8 mouse cellular contexts compared by ENCODE assay signal in the genomic region with DNA sequence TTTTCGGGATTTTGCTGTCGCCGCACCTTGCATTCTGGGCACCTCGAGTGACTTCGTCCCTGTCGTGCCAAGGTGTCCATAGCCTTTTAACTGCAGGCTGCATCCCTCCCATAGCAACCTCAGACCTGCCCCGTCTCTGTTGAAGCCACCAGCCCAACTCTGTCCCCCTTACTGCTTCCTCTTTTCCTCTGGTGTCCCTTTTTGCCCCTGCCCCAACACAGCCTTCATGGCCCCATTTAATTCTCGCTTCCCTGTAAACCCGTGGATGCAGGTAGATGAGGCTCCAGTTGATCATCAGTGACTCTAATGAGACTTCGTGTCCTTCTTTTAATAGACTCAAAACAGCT. TPM values are rescaled to one million over a fixed set of nuclear protein-coding genes. Genes with fewer than 3 reads are reported as not detected.
DNase-seq lines count a peak whose midpoint lies in the region; ATAC-seq and TF ChIP-seq lines count a peak whose summit lies in the region.

No protein-coding gene starts in this region.

- H3K9me3 ChIP-seq in lung, embryonic 15.5 days = no peaks in the 10 kb centered on the region
- no peaks in the 10 kb centered on the region for H3K9me3 ChIP-seq in erythroblast, embryonic 14.5 days (ENCODE audit: control insufficient read depth, low read length)
- H3K9me3 ChIP-seq in limb, embryonic 15.5 days = no peaks in the 10 kb centered on the region

- DNase-seq in lung, postnatal 10 days = no peak
- no peak for DNase-seq in left cerebral cortex, postnatal 14 days (ENCODE audit: low spot score in 2 of 2)
- DNase-seq in cerebellum, postnatal 10 days = no peak

- H3K4me3 ChIP-seq in lung, embryonic 15.5 days = peak overlapping the region; percentile 93
- H3K4me3 ChIP-seq in erythroblast, embryonic 14.5 days (replicated peaks) = peak overlapping the region; percentile 73
- H3K4me3 ChIP-seq in limb, embryonic 15.5 days = peak overlapping the region; percentile 98
- H3K4me3 ChIP-seq in small intestine, adult 2 months (ENCODE audit: low read depth, low read length) = peak overlapping the region; percentile 96

- 4% methylated on average over 10 of the region's 10 CpGs for WGBS in lung, embryonic 15.5 days
- 3% methylated on average over 10 of the region's 10 CpGs for WGBS in limb, embryonic 15.5 days
- WGBS in small intestine, adult 2 months = 2% methylated on average over 10 of the region's 10 CpGs

- peak overlapping the region; percentile 100 for H3K9ac ChIP-seq in lung, embryonic 15.5 days
- H3K9ac ChIP-seq in limb, embryonic 15.5 days = peak overlapping the region; percentile 100

- no peak for ATAC-seq in lung, embryonic 15.5 days (ENCODE audit: borderline replicate concordance, extremely low read depth, low FRiP score, low TSS enrichment)
- ATAC-seq in limb, embryonic 15.5 days (ENCODE audit: insufficient number of reproducible peaks, low FRiP score, low TSS enrichment, low read depth) = no peak
- ATAC-seq in CD4-positive, CD25-positive, alpha-beta regulatory T cell, adult 4 months = no peak

- no peaks in the 10 kb centered on the region for H3K27me3 ChIP-seq in lung, embryonic 15.5 days
- no peaks in the 10 kb centered on the region for H3K27me3 ChIP-seq in erythroblast, embryonic 14.5 days (ENCODE audit: control insufficient read depth)
- no peaks in the 10 kb centered on the region for H3K27me3 ChIP-seq in limb, embryonic 15.5 days
- H3K27me3 ChIP-seq in small intestine, adult 2 months (ENCODE audit: control insufficient read depth, insufficient read depth, low read length) = no peaks in the 10 kb centered on the region

- intact Hi-C loops in left cerebral cortex, postnatal 14 days (cut with DNase I) = loop anchor here (2.0 to 5.0 kb wide), 2 partner anchors 80 to 159 kb away; a partner anchor contains a TSS

- H3K36me3 ChIP-seq in lung, embryonic 15.5 days = peaks cover 39% of the 10 kb centered on the region
- H3K36me3 ChIP-seq in erythroblast, embryonic 14.5 days (ENCODE audit: control insufficient read depth) = peaks cover 39% of the 10 kb centered on the region
- H3K36me3 ChIP-seq in limb, embryonic 15.5 days = peaks cover 36% of the 10 kb centered on the region
- H3K36me3 ChIP-seq in small intestine, adult 2 months (ENCODE audit: control insufficient read depth, insufficient read depth, low read length) = peaks cover 8% of the 10 kb centered on the region; the same call in 1 of the 2 replicates

- peak overlapping the region; percentile 75; the same call in 1 of the 2 replicates for H3K27ac ChIP-seq in lung, embryonic 15.5 days
- H3K27ac ChIP-seq in limb, embryonic 15.5 days = peak overlapping the region; percentile 89
- H3K27ac ChIP-seq in small intestine, adult 2 months (ENCODE audit: insufficient read depth, low read depth, low read length) = peak overlapping the region; percentile 48; the same call in 1 of the 2 replicates

- TF ChIP-seq POLR2A in small intestine, adult 2 months (IDR thresholded peaks at IDR 0.05; ENCODE audit: low read depth, low read length) = no peak

- H3K4me1 ChIP-seq in lung, embryonic 15.5 days = peaks cover 15% of the 10 kb centered on the region
- H3K4me1 ChIP-seq in erythroblast, embryonic 14.5 days (ENCODE audit: control insufficient read depth) = peaks cover 30% of the 10 kb centered on the region
- peaks cover 21% of the 10 kb centered on the region for H3K4me1 ChIP-seq in limb, embryonic 15.5 days
- H3K4me1 ChIP-seq in small intestine, adult 2 months (ENCODE audit: control insufficient read depth, insufficient read depth, insufficient read length, low read length) = peaks cover 10% of the 10 kb centered on the region; the same call in 1 of the 2 replicates

- peak overlapping the region; percentile 87 for H3K4me2 ChIP-seq in lung, embryonic 15.5 days
- peak overlapping the region; percentile 81 for H3K4me2 ChIP-seq in limb, embryonic 15.5 days

- no peak for TF ChIP-seq CTCF in small intestine, adult 2 months (IDR thresholded peaks at IDR 0.05; ENCODE audit: extremely low read depth, insufficient read length, insufficient replicate concordance, low read depth, low read length)

RNA-seq across cellular contexts. Expression of a gene that starts 0.6 kb away (rescaled TPM):
- polyA plus RNA-seq in lung, embryonic 15.5 days (2015; fragmentation: Nextera tagmentation; extraction: Ambion mirVana) = 118 and 120 TPM in 2 replicates
- 4.7 and 5.6 TPM in 2 replicates for polyA plus RNA-seq in erythroblast, embryonic 14.5 days (2012)
- polyA plus RNA-seq in limb, embryonic 15.5 days (2015; fragmentation: Nextera tagmentation; extraction: Ambion mirVana) = 131 and 140 TPM in 2 replicates
- polyA plus RNA-seq in small intestine, adult 2 months (2012; rRNA removed) = 1.4 and 2.4 TPM in 2 replicates
- 10 to 100 TPM; 52.8 to 75.2 TPM for polyA plus RNA-seq in CD4-positive, CD25-positive, alpha-beta regulatory T cell, adult 4 months (2017; shearing (Covaris generic))
- 10 to 100 TPM; 65.6 to 70.7 TPM for total RNA-seq in left cerebral cortex, postnatal 14 days (2021)

RNA-seq across cellular contexts. Expression of a gene that starts 19.6 kb away (rescaled TPM):
- polyA plus RNA-seq in lung, embryonic 15.5 days (2015; fragmentation: Nextera tagmentation; extraction: Ambion mirVana) = 1.7 and 2.3 TPM in 2 replicates
- polyA plus RNA-seq in erythroblast, embryonic 14.5 days (2012) = not detected in 2 replicates
- 2.8 and 3.4 TPM in 2 replicates for polyA plus RNA-seq in limb, embryonic 15.5 days (2015; fragmentation: Nextera tagmentation; extraction: Ambion mirVana)
- 0.44 TPM in 1 of 2 replicates, not detected in the other for polyA plus RNA-seq in small intestine, adult 2 months (2012; rRNA removed)
- 1 to 10 TPM; 2.7 to 8.0 TPM for polyA plus RNA-seq in CD4-positive, CD25-positive, alpha-beta regulatory T cell, adult 4 months (2017; shearing (Covaris generic))
- not detected for total RNA-seq in left cerebral cortex, postnatal 14 days (2021)

RNA-seq across cellular contexts. Expression of a gene that starts 22.9 kb away (rescaled TPM):
- 5.2 and 6.3 TPM in 2 replicates for polyA plus RNA-seq in lung, embryonic 15.5 days (2015; fragmentation: Nextera tagmentation; extraction: Ambion mirVana)
- 0.05 and 0.65 TPM in 2 replicates for polyA plus RNA-seq in erythroblast, embryonic 14.5 days (2012)
- 5.2 and 6.4 TPM in 2 replicates for polyA plus RNA-seq in limb, embryonic 15.5 days (2015; fragmentation: Nextera tagmentation; extraction: Ambion mirVana)
- polyA plus RNA-seq in small intestine, adult 2 months (2012; rRNA removed) = 0.53 and 1.9 TPM in 2 replicates
- 10 to 100 TPM in 1 of 2 experiments, 1 to 10 TPM in 1; 9.6 to 16.0 TPM for polyA plus RNA-seq in CD4-positive, CD25-positive, alpha-beta regulatory T cell, adult 4 months (2017; shearing (Covaris generic))
- 1 to 10 TPM; 2.7 to 4.2 TPM for total RNA-seq in left cerebral cortex, postnatal 14 days (2021)

RNA-seq across cellular contexts. Expression of a gene that starts 27.8 kb away (rescaled TPM):
- 0.59 and 0.75 TPM in 2 replicates for polyA plus RNA-seq in lung, embryonic 15.5 days (2015; fragmentation: Nextera tagmentation; extraction: Ambion mirVana)
- not detected in 2 replicates for polyA plus RNA-seq in erythroblast, embryonic 14.5 days (2012)
- 0.55 and 0.87 TPM in 2 replicates for polyA plus RNA-seq in limb, embryonic 15.5 days (2015; fragmentation: Nextera tagmentation; extraction: Ambion mirVana)
- 1.2 and 3.9 TPM in 2 replicates for polyA plus RNA-seq in small intestine, adult 2 months (2012; rRNA removed)
- polyA plus RNA-seq in CD4-positive, CD25-positive, alpha-beta regulatory T cell, adult 4 months (2017; shearing (Covaris generic)) = not detected
- 1 to 10 TPM; 1.3 to 2.0 TPM for total RNA-seq in left cerebral cortex, postnatal 14 days (2021)

RNA-seq across cellular contexts. Expression of a gene that starts 42.3 kb away (rescaled TPM):
- 0.29 and 0.34 TPM in 2 replicates for polyA plus RNA-seq in lung, embryonic 15.5 days (2015; fragmentation: Nextera tagmentation; extraction: Ambion mirVana)
- not detected in 2 replicates for polyA plus RNA-seq in erythroblast, embryonic 14.5 days (2012)
- polyA plus RNA-seq in limb, embryonic 15.5 days (2015; fragmentation: Nextera tagmentation; extraction: Ambion mirVana) = 9.0 and 9.4 TPM in 2 replicates
- 0.30 and 0.65 TPM in 2 replicates for polyA plus RNA-seq in small intestine, adult 2 months (2012; rRNA removed)
- under 1 TPM in 1 of 2 experiments, not detected in 1; 0.42 TPM for polyA plus RNA-seq in CD4-positive, CD25-positive, alpha-beta regulatory T cell, adult 4 months (2017; shearing (Covaris generic))
- not detected for total RNA-seq in left cerebral cortex, postnatal 14 days (2021)
